Comparison of ENCODE assay signal across 14 mouse cellular contexts in genomic region chr12:72012126-72012525, GRCm38 (mm10).
"Had no signal": no experiment of that assay in that cellular context is flagged by ENCODE, and none has a peak within 500 bp of the region (broad histone marks: within the 10 kb centered on the region; RNA-seq: fewer than 3 reads in every experiment).

No protein-coding gene starts in this region.

- DNase-seq: kidney, adult 18-20 months; kidney, adult 9 months; kidney, postnatal 25 days; liver, embryonic 13.5 days; lung, adult 2 months; midbrain, embryonic 14.5 days; retina, postnatal 1 day; right cerebral cortex, postnatal 25 days; spleen, adult 18-20 months; thymus, postnatal 25 days had no signal

- H3K9ac ChIP-seq: liver, embryonic 13.5 days; neural tube, embryonic 12.5 days; stomach, embryonic 15.5 days had no signal

- H3K27me3 ChIP-seq: liver, embryonic 13.5 days; neural tube, embryonic 12.5 days; stomach, embryonic 15.5 days had no signal

- H3K4me2 ChIP-seq: liver, embryonic 13.5 days; neural tube, embryonic 12.5 days; stomach, embryonic 15.5 days had no signal

- H3K4me1 ChIP-seq: liver, embryonic 13.5 days; midbrain, embryonic 10.5 days; neural tube, embryonic 12.5 days; stomach, embryonic 15.5 days had no signal

- H3K27ac ChIP-seq: liver, embryonic 13.5 days; midbrain, embryonic 10.5 days; neural tube, embryonic 12.5 days; stomach, embryonic 15.5 days had no signal

- H3K4me3 ChIP-seq: liver, embryonic 13.5 days; megakaryocyte, embryonic 14.5 days; midbrain, embryonic 10.5 days; neural tube, embryonic 12.5 days; stomach, embryonic 15.5 days had no signal

- H3K9me3 ChIP-seq: liver, embryonic 13.5 days; megakaryocyte, embryonic 14.5 days; midbrain, embryonic 10.5 days; neural tube, embryonic 12.5 days; stomach, embryonic 15.5 days had no signal

- H3K36me3 ChIP-seq: liver, embryonic 13.5 days; midbrain, embryonic 10.5 days; neural tube, embryonic 12.5 days; stomach, embryonic 15.5 days had no signal
